Mouse (Mus musculus) C2C12 (cell line): Measurements from ENCODE around the gene Ccdc38. TPM values are rescaled to one million over a fixed set of nuclear protein-coding genes. Genes with fewer than 3 reads are reported as not detected.

Experiments used
- H3K27me3 ChIP-seq: one replicate; pipeline ENCODE4 v1.6.1; 2011; ENCODE audit not compliant: control insufficient read depth, insufficient read depth, insufficient read length
- H3K36me3 ChIP-seq: one replicate; pipeline ENCODE4 v1.6.1; 2011; ENCODE audit not compliant: control insufficient read depth, insufficient read depth
- H3K4me3 ChIP-seq: one replicate; pipeline ENCODE4 v1.5.1; 2011; ENCODE audit warnings: mild to moderate bottlenecking, control low read depth; ENCODE audit not compliant: poor library complexity, insufficient read depth, severe bottlenecking
- H3K79me2 ChIP-seq: one replicate; pipeline ENCODE4 v1.6.1; 2011; ENCODE audit not compliant: control insufficient read depth, insufficient read depth
- H3K79me3 ChIP-seq: one replicate; pipeline ENCODE4 v1.6.1; 2011; ENCODE audit warnings: low read depth, control low read depth
- H3ac ChIP-seq: one replicate; pipeline ENCODE3; 2011; ENCODE audit warnings: low read depth; ENCODE audit not compliant: control insufficient read depth, insufficient read length
- CEBPB ChIP-seq: IDR thresholded peaks from one replicate; pipeline ENCODE4 v1.6.1; 2011; ENCODE audit warnings: low read depth, mild to moderate bottlenecking, control low read depth, moderate library complexity
- CTCF ChIP-seq: IDR thresholded peaks from one replicate; pipeline ENCODE4 v1.5.1; 2011; ENCODE audit not compliant: control insufficient read depth, insufficient read depth, insufficient read length
- FOSL1 ChIP-seq: IDR thresholded peaks from one replicate; pipeline ENCODE4 v1.8.0; 2011; ENCODE audit warnings: mild to moderate bottlenecking, low read length; ENCODE audit not compliant: poor library complexity, insufficient read depth, severe bottlenecking
- MAX ChIP-seq: IDR thresholded peaks from one replicate; pipeline ENCODE4 v1.6.1; 2011; ENCODE audit warnings: mild to moderate bottlenecking, control low read depth
- MYOD1 ChIP-seq: IDR thresholded peaks from one replicate; pipeline ENCODE4 v1.6.1; 2011; ENCODE audit warnings: low read depth; ENCODE audit not compliant: control insufficient read depth, insufficient read length
- MYOG ChIP-seq: IDR thresholded peaks from one replicate; pipeline ENCODE4 v1.6.1; 2011; ENCODE audit not compliant: control insufficient read depth, insufficient read length; ENCODE audit errors: extremely low read depth
- USF1 ChIP-seq: IDR thresholded peaks from one replicate; pipeline ENCODE4 v1.6.1; 2011; ENCODE audit warnings: low read depth, mild to moderate bottlenecking, control low read depth, moderate library complexity
- polyA plus RNA-seq: library from polyadenylated mRNA; unstranded; fragments of >200 nt; fragmentation: generic; extraction: Trizol; gene quantifications from one replicate; pipeline ENCODE4 v1.2.1, GENCODE M21; 2012; ENCODE audit warnings: missing spikeins

Ccdc38 gene
- polyA plus RNA-seq, 1 experiment = 0.08 TPM

GRCm38 (mm10) chr10:93559786-93560185, 19.4 kb downstream of the Ccdc38 start:
- TF ChIP-seq CEBPB (no peak), USF1 (no peak), MAX (no peak), MYOG (no peak), CTCF (no peak), MYOD1 (no peak), FOSL1 (no peak)
- no peak overlapping the region for H3ac ChIP-seq
- no peaks in the 10 kb centered on the region for H3K27me3 ChIP-seq
- H3K4me3 ChIP-seq = no peak overlapping the region
- H3K79me3 ChIP-seq = no peaks in the 10 kb centered on the region
- H3K79me2 ChIP-seq = no peaks in the 10 kb centered on the region
- H3K36me3 ChIP-seq = no peaks in the 10 kb centered on the region

DNA sequence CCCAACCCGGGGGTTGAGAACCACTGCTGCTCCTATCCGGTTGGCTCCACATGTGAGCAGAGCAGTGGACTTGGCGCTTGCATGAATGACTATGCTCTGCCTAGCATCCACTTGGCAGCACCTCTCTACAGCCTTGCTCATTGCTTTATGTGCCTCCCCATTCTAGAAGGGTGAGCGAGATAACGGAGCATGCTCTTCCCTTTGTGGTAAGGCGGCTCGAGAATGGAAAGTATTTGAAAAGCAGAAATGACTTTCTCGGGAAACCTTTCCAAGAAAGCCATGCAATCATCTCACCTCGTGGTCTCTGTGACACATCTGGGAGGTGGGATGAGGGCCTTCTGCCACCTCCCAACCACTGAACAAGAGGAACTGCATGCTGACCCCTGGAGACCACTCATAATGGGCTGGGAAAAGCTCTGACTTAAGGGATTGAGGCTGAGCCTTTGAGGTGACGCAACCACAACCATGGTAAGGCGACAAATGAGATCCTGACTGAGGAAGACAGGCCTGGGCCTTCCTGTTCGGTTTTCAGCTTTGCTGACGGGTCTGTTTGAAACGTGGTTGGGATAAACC, 24.2 kb downstream of the Ccdc38 start:
- H3K79me2 ChIP-seq = no peaks in the 10 kb centered on the region
- TF ChIP-seq FOSL1 (no peak), MAX (no peak)
- no peaks in the 10 kb centered on the region for H3K79me3 ChIP-seq
- H3K4me3 ChIP-seq = no peak overlapping the region
- H3ac ChIP-seq = no peak overlapping the region
- H3K27me3 ChIP-seq = no peaks in the 10 kb centered on the region
- H3K36me3 ChIP-seq = no peaks in the 10 kb centered on the region

- Histone ChIP-seq H3K79me2 (no peaks in the 10 kb centered on the region), H3K36me3 (no peaks in the 10 kb centered on the region), H3K27me3 (no peaks in the 10 kb centered on the region), H3K4me3 (no peak overlapping the region), H3K79me3 (no peaks in the 10 kb centered on the region), H3ac (no peak overlapping the region)
- TF ChIP-seq CEBPB (no peak), MYOD1 (no peak), FOSL1 (no peak), MAX (no peak), USF1 (no peak), CTCF (no peak), MYOG (no peak)
Observed at GRCm38 (mm10) chr10:93567066-93567465, 26.6 kb downstream of the Ccdc38 start.

GRCm38 (mm10) chr10:93567841-93568566, 27.6 kb downstream of the Ccdc38 start:
- Histone ChIP-seq H3K79me2 (no peaks in the 10 kb centered on the region), H3K36me3 (no peaks in the 10 kb centered on the region), H3K4me3 (no peak overlapping the region), H3ac (no peak overlapping the region), H3K79me3 (no peaks in the 10 kb centered on the region), H3K27me3 (no peaks in the 10 kb centered on the region)
- TF ChIP-seq CEBPB (no peak), MAX (no peak), MYOD1 (no peak), MYOG (no peak), USF1 (no peak), FOSL1 (no peak), CTCF (no peak)

DNA sequence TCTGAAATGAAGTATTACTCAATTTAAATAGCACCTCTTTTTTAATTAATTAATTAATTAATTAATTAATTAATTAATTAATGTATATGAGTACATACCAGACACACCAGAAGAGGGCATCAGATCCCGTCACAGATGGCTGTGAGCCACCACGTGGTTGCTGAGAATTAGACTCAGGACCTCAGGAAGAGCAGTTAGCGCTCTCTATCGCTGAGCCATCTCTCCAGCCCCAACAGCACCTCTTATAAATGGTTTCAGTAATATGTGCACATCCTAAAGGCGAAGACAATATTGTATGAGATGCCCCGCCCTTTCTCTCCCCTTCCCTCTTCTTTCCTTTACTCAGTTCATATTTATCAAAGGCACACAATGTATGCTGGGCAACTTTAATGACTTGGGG, 28.2 kb downstream of the Ccdc38 start:
- Histone ChIP-seq H3K4me3 (no peak overlapping the region), H3K27me3 (no peaks in the 10 kb centered on the region), H3K79me2 (no peaks in the 10 kb centered on the region), H3ac (no peak overlapping the region), H3K79me3 (no peaks in the 10 kb centered on the region), H3K36me3 (no peaks in the 10 kb centered on the region)
- TF ChIP-seq MAX (no peak), USF1 (no peak), CEBPB (no peak)

- Histone ChIP-seq H3K4me3 (no peak overlapping the region), H3K27me3 (no peaks in the 10 kb centered on the region), H3K36me3 (no peaks in the 10 kb centered on the region), H3K79me2 (no peaks in the 10 kb centered on the region), H3K79me3 (no peaks in the 10 kb centered on the region), H3ac (no peak overlapping the region)
- TF ChIP-seq USF1 (no peak), FOSL1 (no peak), MAX (no peak), CEBPB (no peak), CTCF (no peak), MYOG (no peak), MYOD1 (no peak)
Observed at GRCm38 (mm10) chr10:93572209-93572608, 31.8 kb downstream of the Ccdc38 start.
